ENCODE assay signal across 18 mouse cellular contexts in the genomic region with DNA sequence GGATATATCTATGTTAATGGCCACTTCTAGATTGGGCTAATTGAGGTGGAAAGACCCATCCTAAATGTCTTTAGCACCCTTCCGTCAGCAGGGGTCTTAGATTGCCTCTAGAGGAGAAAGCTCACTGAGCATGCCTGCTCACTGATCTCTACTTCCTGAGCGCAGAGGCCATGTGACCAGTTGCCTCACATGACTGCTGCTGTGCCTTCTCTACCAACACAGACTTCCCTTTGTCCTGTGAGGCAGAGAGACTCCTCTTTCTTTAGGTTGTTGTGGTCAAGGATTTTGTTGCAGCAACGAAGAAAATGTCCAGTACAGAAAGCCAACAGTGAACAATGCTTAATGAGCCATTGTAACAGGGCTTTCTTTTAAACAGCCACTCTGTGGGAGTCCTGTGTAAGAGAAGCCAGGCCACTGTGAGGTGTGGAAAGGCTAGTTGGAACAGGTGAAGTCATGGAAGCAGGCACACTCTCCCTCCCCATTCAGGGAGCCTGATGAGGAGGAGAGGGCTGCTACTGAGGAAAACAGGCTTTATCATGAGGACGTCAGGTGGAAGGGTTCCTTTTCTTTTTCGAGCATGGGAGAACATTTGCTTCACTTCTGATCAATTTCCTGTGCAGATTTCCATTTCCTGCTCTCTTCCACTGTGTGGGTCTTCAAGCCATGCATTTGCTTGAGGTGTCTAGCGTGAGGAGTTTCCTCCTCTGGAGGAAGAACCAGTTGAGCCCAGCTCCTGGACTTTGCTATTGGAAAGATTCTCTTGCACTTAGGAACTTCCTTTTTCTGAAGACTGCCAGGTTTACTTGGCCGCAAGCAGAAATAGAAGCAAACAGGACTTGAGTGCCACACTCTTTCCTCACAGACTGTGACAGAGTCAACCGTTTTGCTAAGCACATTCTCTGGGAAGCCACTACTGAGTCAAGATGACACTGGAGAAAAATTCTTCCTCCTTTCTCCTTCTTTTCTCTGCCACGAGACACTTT.
DNase-seq lines count a peak whose midpoint lies in the region; ATAC-seq and TF ChIP-seq lines count a peak whose summit lies in the region.
"Had no signal": no experiment of that assay in that cellular context is flagged by ENCODE, and none has a peak within 500 bp of the region (broad histone marks: within the 10 kb centered on the region; RNA-seq: fewer than 3 reads in every experiment).

No protein-coding gene starts in this region.

- ATAC-seq in common myeloid progenitor, adult 5-6 weeks (replicated peaks; ENCODE audit: low read depth, poor library complexity, severe bottlenecking), result peak; percentile 78
- ATAC-seq in neutrophil, adult 5-6 weeks (ENCODE audit: extremely low read depth, insufficient number of reproducible peaks, low FRiP score, poor library complexity, severe bottlenecking), result peak; percentile 89
- no peak for ATAC-seq in midbrain, embryonic 16.5 days
- ATAC-seq: forebrain, embryonic 14.5 days had no signal

- no peak overlapping the region for H3K27ac ChIP-seq in kidney, adult 2 months (ENCODE audit: insufficient read depth, low read depth, low read length)
- H3K27ac ChIP-seq in midbrain, embryonic 16.5 days (ENCODE audit: low read length), result no peak overlapping the region
- H3K27ac ChIP-seq: liver, embryonic 14.5 days; neural tube, embryonic 13.5 days had no signal

- no peak for TF ChIP-seq POLR2A in kidney, adult 2 months (IDR thresholded peaks at IDR 0.05; ENCODE audit: low read depth, low read length)

- H3K9ac ChIP-seq in midbrain, embryonic 16.5 days (ENCODE audit: low read depth, low read length), result no peak overlapping the region
- H3K9ac ChIP-seq: liver, embryonic 14.5 days; neural tube, embryonic 13.5 days had no signal

- H3K4me2 ChIP-seq in midbrain, embryonic 16.5 days (ENCODE audit: low read length), result no peak overlapping the region
- H3K4me2 ChIP-seq: neural tube, embryonic 13.5 days had no signal

- no peaks in the 10 kb centered on the region for H3K36me3 ChIP-seq in kidney, adult 2 months (ENCODE audit: control insufficient read depth, insufficient read depth, low read length)
- no peaks in the 10 kb centered on the region for H3K36me3 ChIP-seq in midbrain, embryonic 16.5 days (ENCODE audit: control insufficient read depth, insufficient read depth, low read length)
- H3K36me3 ChIP-seq: G1E; neural tube, embryonic 13.5 days had no signal

- WGBS in kidney, adult 2 months, result 72% methylated on average over 9 of the region's 9 CpGs
- WGBS in midbrain, embryonic 16.5 days, result 85% methylated on average over 9 of the region's 9 CpGs

- DNase-seq in kidney, adult 2 months, result peak; percentile 14
- no peak for DNase-seq in kidney, postnatal 25 days
- peak; percentile 53 for DNase-seq in retina, postnatal 1 day
- DNase-seq in retina, embryonic 14.5 days (ENCODE audit: low spot score), result no peak
- DNase-seq in heart, postnatal 14 days, result no peak
- DNase-seq: adrenal gland, postnatal 25 days; cerebellum, adult 9-11 months; heart, postnatal 10 days; layer of hippocampus, postnatal 36 days; left cerebral cortex, postnatal 4 days; thymus, postnatal 36 days had no signal

- H3K27me3 ChIP-seq in kidney, adult 2 months (replicated peaks; ENCODE audit: control insufficient read depth, insufficient read depth, low read length), result no peaks in the 10 kb centered on the region
- H3K27me3 ChIP-seq in midbrain, embryonic 16.5 days (ENCODE audit: control insufficient read depth, insufficient read depth, low read depth, low read length), result no peaks in the 10 kb centered on the region
- H3K27me3 ChIP-seq: neural tube, embryonic 13.5 days had no signal

- H3K4me1 ChIP-seq in kidney, adult 2 months (ENCODE audit: control insufficient read depth, insufficient read depth, low read length), result peaks cover 8% of the 10 kb centered on the region; the same call in 1 of the 2 replicates
- H3K4me1 ChIP-seq in midbrain, embryonic 16.5 days (ENCODE audit: control insufficient read depth, insufficient read depth, low read length), result peaks cover 3% of the 10 kb centered on the region; the same call in 1 of the 2 replicates
- H3K4me1 ChIP-seq: neural tube, embryonic 13.5 days had no signal

- TF ChIP-seq CTCF in kidney, adult 2 months (conservative IDR thresholded peaks at IDR 0.05; ENCODE audit: insufficient read depth, insufficient read length, low read depth, low read length), result no peak

- H3K9me3 ChIP-seq in midbrain, embryonic 16.5 days (replicated peaks; ENCODE audit: control insufficient read depth, low read length, poor library complexity, severe bottlenecking), result no peaks in the 10 kb centered on the region
- H3K9me3 ChIP-seq: neural tube, embryonic 13.5 days had no signal

- intact Hi-C loops in heart, postnatal 14 days (cut with DNase I), result no loop called here

- H3K4me3 ChIP-seq in kidney, adult 2 months (ENCODE audit: insufficient read depth, low read depth, low read length), result no peak overlapping the region
- H3K4me3 ChIP-seq in midbrain, embryonic 16.5 days (ENCODE audit: low read depth, low read length), result no peak overlapping the region
- H3K4me3 ChIP-seq: neural tube, embryonic 13.5 days had no signal

Comparison
In these comparisons a context has a peak if more than half of its experiments do, and no peak if none do; other contexts are left out.
1. DNase-seq: peak in kidney, adult 2 months (single experiment) and retina, postnatal 1 day (single experiment); none in kidney, postnatal 25 days (0 of 2), retina, embryonic 14.5 days (single experiment) and heart, postnatal 14 days (0 of 2).